Mouse (Mus musculus) central nervous system, embryonic 18 days (tissue): Measurements from ENCODE around the gene Wwtr1. TPM values are rescaled to one million over a fixed set of nuclear protein-coding genes. Genes with fewer than 3 reads are reported as not detected.

Experiments
- polyA plus RNA-seq: library from polyadenylated mRNA; depleted of rRNA; stranded (reverse); fragments of >200 nt; gene quantifications from 2 replicates; pipeline ENCODE4 v1.2.3, GENCODE M21; 2012; rRNA removed

The Wwtr1 gene
- polyA plus RNA-seq = 12.4 and 13.9 TPM in 2 replicates

GRCm38 (mm10) chr3:57575660-57576055 lies at the start of gene Wwtr1:
Gene Wwtr1 (minus strand): TSS chr3:57575910.

GRCm38 (mm10) chr3:57425089-57425730 lies 150.5 kb downstream of the Wwtr1 start, which contains the start of gene Tm4sf4:
Gene Tm4sf4 (plus strand): TSS chr3:57425314.

Other genes starting within 250 kb of the Wwtr1 start
- gene Tm4sf4, start 150.6 kb downstream of the Wwtr1 start, polyA plus RNA-seq = 0.04 TPM in 1 of 2 replicates, not detected in the other
- 44.5 and 48.2 TPM in 2 replicates for gene Commd2, start 75.8 kb upstream of the Wwtr1 start, polyA plus RNA-seq
- gene Ankub1, start 116.9 kb upstream of the Wwtr1 start, polyA plus RNA-seq = 0.21 and 0.22 TPM in 2 replicates
- 44.0 and 48.1 TPM in 2 replicates for gene Rnf13, start 160.2 kb upstream of the Wwtr1 start, polyA plus RNA-seq